Mouse (Mus musculus): ENCODE measurements around the gene Zmynd11.

DNA sequence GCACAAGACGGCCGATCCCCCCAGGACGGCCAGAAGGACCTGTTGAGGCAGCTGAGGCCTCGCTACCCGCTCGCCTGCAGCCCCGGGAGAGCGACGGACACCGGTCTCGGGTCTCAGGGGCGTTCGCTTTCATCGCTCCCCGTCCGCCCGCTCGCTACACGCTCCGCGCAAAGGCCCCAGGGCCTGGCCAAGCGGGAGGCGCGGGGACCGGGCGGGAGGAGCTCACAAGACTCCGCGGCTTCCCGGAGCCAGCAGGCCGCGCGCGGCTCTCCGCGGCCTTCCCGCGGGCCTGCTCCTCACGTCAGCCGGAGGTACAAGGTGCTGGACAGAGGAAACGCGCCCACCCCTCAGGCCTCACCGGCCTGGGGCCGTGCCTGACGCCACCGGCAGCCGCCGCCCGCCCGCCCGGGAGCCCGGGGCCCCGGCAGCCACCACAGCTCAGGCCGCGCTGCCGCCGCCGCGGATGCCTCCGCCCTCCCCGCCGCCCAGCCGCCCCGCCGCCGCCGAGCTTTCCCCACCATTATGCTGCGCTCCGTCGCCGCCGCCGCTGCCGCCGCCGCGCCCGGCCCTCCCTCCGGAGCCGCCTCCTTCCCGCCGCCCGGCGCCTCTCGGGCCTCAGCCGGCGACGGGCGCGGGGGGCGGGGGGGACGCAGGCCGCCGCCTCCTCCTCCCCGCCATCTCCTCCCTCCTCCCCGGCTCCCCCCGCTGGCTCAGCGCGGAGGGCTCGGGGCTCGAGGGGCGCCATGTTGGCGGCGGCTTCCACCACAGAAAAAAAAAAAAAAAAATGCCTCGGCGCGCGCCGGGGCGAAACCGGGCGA lies 1.1 kb downstream of the Zmynd11 start:
- TF ChIP-seq POLR2A (IDR thresholded peaks at IDR 0.05; ENCODE audit: control insufficient read depth, low read depth, low read length), result peak; percentile 11; the same call in 1 of the 2 replicates
- TF ChIP-seq CTCF (IDR thresholded peaks at IDR 0.05; ENCODE audit: control insufficient read depth, insufficient read depth, insufficient replicate concordance, low read depth, low read length), result no peak
